Mouse (Mus musculus) lung, embryonic 15.5 days (tissue): ENCODE results near the gene Cd164l2. TPM values are rescaled to one million over a fixed set of nuclear protein-coding genes. Genes with fewer than 3 reads are reported as not detected.

ENCODE experiments used
- ATAC-seq: fragments of 200-750 bp; cut with Nextera tagmentation; 2 replicates; pipeline ENCODE4 v1.8.0; 2017; ENCODE audit warnings: moderate number of reproducible peaks, borderline replicate concordance; ENCODE audit not compliant: low FRiP score, low TSS enrichment; ENCODE audit errors: extremely low read depth
- H3K27ac ChIP-seq: fragments of 300-500 bp; sonication (generic); 2 replicates; pipeline ENCODE4 v1.5.1; 2015; ENCODE audit warnings: moderate library complexity, mild to moderate bottlenecking, inconsistent platforms
- H3K27me3 ChIP-seq: fragments of 300-500 bp; sonication (generic); 2 replicates; pipeline ENCODE4 v1.6.1; 2015; ENCODE audit warnings: inconsistent platforms
- H3K36me3 ChIP-seq: fragments of 300-500 bp; sonication (generic); 2 replicates; pipeline ENCODE4 v1.6.1; 2015; ENCODE audit warnings: inconsistent platforms
- H3K4me1 ChIP-seq: fragments of 300-500 bp; sonication (generic); 2 replicates; pipeline ENCODE4 v1.6.1; 2015; ENCODE audit warnings: inconsistent platforms
- H3K4me2 ChIP-seq: fragments of 300-500 bp; sonication (generic); 2 replicates; pipeline ENCODE4 v1.6.1; 2015; ENCODE audit warnings: inconsistent platforms, mild to moderate bottlenecking, moderate library complexity
- H3K4me3 ChIP-seq: fragments of 300-500 bp; sonication (generic); 2 replicates; pipeline ENCODE4 v1.5.1; 2015; ENCODE audit warnings: mild to moderate bottlenecking, inconsistent platforms
- H3K9ac ChIP-seq: fragments of 300-500 bp; sonication (generic); 2 replicates; pipeline ENCODE4 v1.6.1; 2015; ENCODE audit warnings: inconsistent platforms
- H3K9me3 ChIP-seq: fragments of 300-500 bp; sonication (generic); 2 replicates; pipeline ENCODE4 v1.6.1; 2016; ENCODE audit warnings: inconsistent platforms
- WGBS: fragments of 180-500 bp; shearing (Covaris S2); methylation state at CpG from one replicate; pipeline ENCODE4 v1.1.7; 2015; 5-methylcytosine and 5-hydroxymethylcytosine counted together
- polyA plus RNA-seq: library from polyadenylated mRNA; unstranded; fragments of >200 nt; fragmentation: Nextera tagmentation; extraction: Ambion mirVana; gene quantifications from 2 replicates; pipeline ENCODE4 v1.2.1, GENCODE M21; 2015

Gene Cd164l2
- polyA plus RNA-seq, 1 experiment from 2014 or later: 8.2 TPM

- peaks cover 52% of the 10 kb centered on the region for H3K36me3 ChIP-seq
- no peak overlapping the region for H3K27ac ChIP-seq
- H3K9me3 ChIP-seq: no peaks in the 10 kb centered on the region
- 68% methylated on average over 5 of the region's 5 CpGs for WGBS
- H3K4me2 ChIP-seq: no peak overlapping the region
- no peak overlapping the region for H3K9ac ChIP-seq
- no peak overlapping the region for H3K4me3 ChIP-seq
- no peaks in the 10 kb centered on the region for H3K27me3 ChIP-seq
- H3K4me1 ChIP-seq: peaks cover 29% of the 10 kb centered on the region
- ATAC-seq: no peak
Measured at GRCm38 (mm10) chr4:133178305-133178704, 33.6 kb upstream of the Cd164l2 start.

GRCm38 (mm10) chr4:133179258-133179657 is 32.7 kb upstream of the Cd164l2 start:
- Histone ChIP-seq H3K4me2 (no peak overlapping the region), H3K27me3 (no peaks in the 10 kb centered on the region), H3K4me1 (peaks cover 34% of the 10 kb centered on the region), H3K36me3 (peaks cover 52% of the 10 kb centered on the region), H3K9ac (no peak overlapping the region), H3K9me3 (no peaks in the 10 kb centered on the region), H3K27ac (no peak overlapping the region), H3K4me3 (no peak overlapping the region)
- WGBS: 92% methylated on average over 7 of the region's 7 CpGs
- ATAC-seq: no peak

GRCm38 (mm10) chr4:133182439-133183033 is 29.4 kb upstream of the Cd164l2 start:
- H3K9ac ChIP-seq: no peak overlapping the region

GRCm38 (mm10) chr4:133184031-133184897 is 27.7 kb upstream of the Cd164l2 start:
- no peak for ATAC-seq
- H3K4me2 ChIP-seq: peak overlapping the region; percentile 18; the same call in 1 of the 2 replicates
- H3K27me3 ChIP-seq: no peaks in the 10 kb centered on the region
- H3K9ac ChIP-seq: no peak overlapping the region; the same call in 1 of the 2 replicates
- H3K9me3 ChIP-seq: no peaks in the 10 kb centered on the region
- no peak overlapping the region for H3K4me3 ChIP-seq
- H3K27ac ChIP-seq: peak overlapping the region; percentile 80
- peaks cover 35% of the 10 kb centered on the region for H3K4me1 ChIP-seq
- peaks cover 59% of the 10 kb centered on the region for H3K36me3 ChIP-seq
- 45% methylated on average over 14 of the region's 14 CpGs for WGBS

More at GRCm38 (mm10) chr4:133182439-133183033, 29.4 kb upstream of the Cd164l2 start:
- no peak for ATAC-seq
- WGBS: 84% methylated on average over 8 of the region's 8 CpGs
- Histone ChIP-seq H3K4me2 (no peak overlapping the region), H3K36me3 (peaks cover 59% of the 10 kb centered on the region), H3K27me3 (no peaks in the 10 kb centered on the region), H3K4me1 (peaks cover 35% of the 10 kb centered on the region), H3K27ac (no peak overlapping the region), H3K4me3 (no peak overlapping the region), H3K9me3 (no peaks in the 10 kb centered on the region)

GRCm38 (mm10) chr4:133184898-133185665 is 26.8 kb upstream of the Cd164l2 start:
- Histone ChIP-seq H3K27me3 (no peaks in the 10 kb centered on the region), H3K36me3 (peaks cover 61% of the 10 kb centered on the region), H3K9me3 (no peaks in the 10 kb centered on the region), H3K4me2 (peak overlapping the region; percentile 18; the same call in 1 of the 2 replicates), H3K4me1 (peaks cover 35% of the 10 kb centered on the region), H3K9ac (no peak overlapping the region), H3K4me3 (no peak overlapping the region), H3K27ac (peak overlapping the region; percentile 80)
- peak; percentile 60; the same call in 1 of the 2 replicates for ATAC-seq
- WGBS: 25% methylated on average over 15 of the region's 15 CpGs

GRCm38 (mm10) chr4:133185893-133186292 is 26.0 kb upstream of the Cd164l2 start:
- Histone ChIP-seq H3K27ac (peak overlapping the region; percentile 80), H3K9ac (no peak overlapping the region), H3K4me3 (no peak overlapping the region), H3K9me3 (no peaks in the 10 kb centered on the region), H3K27me3 (no peaks in the 10 kb centered on the region), H3K36me3 (peaks cover 69% of the 10 kb centered on the region), H3K4me2 (no peak overlapping the region), H3K4me1 (peaks cover 35% of the 10 kb centered on the region)
- WGBS: 65% methylated on average over 8 of the region's 8 CpGs
- 0 out of 2 replicates have a peak, but pooled peaks have one; percentile 5 for ATAC-seq

- Histone ChIP-seq H3K36me3 (peaks cover 71% of the 10 kb centered on the region), H3K9me3 (no peaks in the 10 kb centered on the region), H3K4me3 (no peak overlapping the region), H3K4me1 (peaks cover 35% of the 10 kb centered on the region), H3K9ac (no peak overlapping the region), H3K4me2 (no peak overlapping the region), H3K27me3 (no peaks in the 10 kb centered on the region), H3K27ac (no peak overlapping the region)
- no peak for ATAC-seq
- WGBS: 87% methylated on average over 5 of the region's 5 CpGs
Measured at GRCm38 (mm10) chr4:133186856-133187255, 25.1 kb upstream of the Cd164l2 start.

GRCm38 (mm10) chr4:133189396-133189795 is 22.5 kb upstream of the Cd164l2 start:
- H3K36me3 ChIP-seq: peaks cover 87% of the 10 kb centered on the region
- peaks cover 18% of the 10 kb centered on the region for H3K4me1 ChIP-seq
- H3K4me2 ChIP-seq: no peak overlapping the region
- H3K27ac ChIP-seq: no peak overlapping the region
- no peaks in the 10 kb centered on the region for H3K27me3 ChIP-seq
- WGBS: 62% methylated on average over 10 of the region's 10 CpGs
- no peak overlapping the region for H3K4me3 ChIP-seq
- ATAC-seq: no peak
- no peaks in the 10 kb centered on the region for H3K9me3 ChIP-seq
- no peak overlapping the region for H3K9ac ChIP-seq

GRCm38 (mm10) chr4:133194482-133194881 is 17.4 kb upstream of the Cd164l2 start:
- H3K27me3 ChIP-seq: no peaks in the 10 kb centered on the region
- no peak overlapping the region for H3K4me2 ChIP-seq
- H3K27ac ChIP-seq: no peak overlapping the region
- H3K9me3 ChIP-seq: no peaks in the 10 kb centered on the region
- ATAC-seq: no peak
- no peak overlapping the region for H3K4me3 ChIP-seq
- no peak overlapping the region for H3K9ac ChIP-seq
- 79% methylated on average over 10 of the region's 11 CpGs for WGBS
- H3K4me1 ChIP-seq: peaks cover 34% of the 10 kb centered on the region
- peaks cover 73% of the 10 kb centered on the region for H3K36me3 ChIP-seq

GRCm38 (mm10) chr4:133195014-133195413 is 16.9 kb upstream of the Cd164l2 start:
- WGBS: 52% methylated on average over 4 of the region's 4 CpGs
- Histone ChIP-seq H3K9ac (no peak overlapping the region), H3K4me3 (no peak overlapping the region), H3K27me3 (no peaks in the 10 kb centered on the region), H3K9me3 (no peaks in the 10 kb centered on the region), H3K36me3 (peaks cover 68% of the 10 kb centered on the region), H3K4me1 (peaks cover 39% of the 10 kb centered on the region), H3K27ac (no peak overlapping the region), H3K4me2 (no peak overlapping the region)
- no peak for ATAC-seq

GRCm38 (mm10) chr4:133196136-133196535 is 15.8 kb upstream of the Cd164l2 start:
- H3K9me3 ChIP-seq: no peaks in the 10 kb centered on the region
- no peak overlapping the region for H3K27ac ChIP-seq
- no peak overlapping the region for H3K4me2 ChIP-seq
- no peak for ATAC-seq
- H3K36me3 ChIP-seq: peaks cover 56% of the 10 kb centered on the region
- H3K27me3 ChIP-seq: no peaks in the 10 kb centered on the region
- peaks cover 50% of the 10 kb centered on the region for H3K4me1 ChIP-seq
- no peak overlapping the region for H3K9ac ChIP-seq
- WGBS: 87% methylated on average over 2 of the region's 2 CpGs
- H3K4me3 ChIP-seq: no peak overlapping the region
